Mouse (Mus musculus): ENCODE data around the gene Lrrn1. TPM values are rescaled to one million over a fixed set of nuclear protein-coding genes. Genes with fewer than 3 reads are reported as not detected.

The Lrrn1 gene
- total and polyA plus RNA-seq, 2 experiments: 0.04 to 0.18 TPM

- TF ChIP-seq CTCF (IDR thresholded peaks at IDR 0.05; ENCODE audit: low read depth, low read length): no peak
- TF ChIP-seq POLR2A (IDR thresholded peaks at IDR 0.05; ENCODE audit: extremely low read depth, insufficient read depth, low read length): no peak
- Histone ChIP-seq H3K27me3 (ENCODE audit: control insufficient read depth, insufficient read depth, low read length) (no peaks in the 10 kb centered on the region), H3K27ac (replicated peaks; ENCODE audit: insufficient read depth, low read depth, low read length) (no peak overlapping the region), H3K36me3 (ENCODE audit: control insufficient read depth, insufficient read depth, low read length) (no peaks in the 10 kb centered on the region), H3K9ac (ENCODE audit: low read depth, low read length) (no peak overlapping the region), H3K79me2 (ENCODE audit: control insufficient read depth, insufficient read depth, low read length) (no peaks in the 10 kb centered on the region), H3K4me1 (ENCODE audit: control insufficient read depth, insufficient read depth, low read length) (no peaks in the 10 kb centered on the region), H3K4me3 (ENCODE audit: insufficient read depth, low read depth, low read length) (no peak overlapping the region)
- 63% methylated on average over 4 of the region's 4 CpGs for WGBS
- no peak for DNase-seq (ENCODE audit: extremely low read depth, low read depth, low spot score)
These were observed 12.3 kb downstream of the Lrrn1 start for GRCm38 (mm10) chr6:107541918-107542317.

GRCm38 (mm10) chr6:107546272-107546671 lies 16.7 kb downstream of the Lrrn1 start:
- no peak for DNase-seq (ENCODE audit: extremely low read depth, low read depth, low spot score)
- no peaks in the 10 kb centered on the region for H3K4me1 ChIP-seq (ENCODE audit: control insufficient read depth, insufficient read depth, low read length)
- no peak overlapping the region for H3K27ac ChIP-seq (replicated peaks; ENCODE audit: insufficient read depth, low read depth, low read length)

GRCm38 (mm10) chr6:107552511-107552910 lies 22.9 kb downstream of the Lrrn1 start:
- no peaks in the 10 kb centered on the region for H3K79me2 ChIP-seq (ENCODE audit: control insufficient read depth, insufficient read depth, low read length)
- no peak for DNase-seq (ENCODE audit: extremely low read depth, low read depth, low spot score)
- WGBS: 57% methylated on average over 1 of the region's 1 CpGs
- no peak overlapping the region for H3K27ac ChIP-seq (replicated peaks; ENCODE audit: insufficient read depth, low read depth, low read length)
- no peaks in the 10 kb centered on the region for H3K27me3 ChIP-seq (ENCODE audit: control insufficient read depth, insufficient read depth, low read length)
- H3K36me3 ChIP-seq (ENCODE audit: control insufficient read depth, insufficient read depth, low read length): no peaks in the 10 kb centered on the region
- H3K4me1 ChIP-seq (ENCODE audit: control insufficient read depth, insufficient read depth, low read length): no peaks in the 10 kb centered on the region
- H3K4me3 ChIP-seq (ENCODE audit: insufficient read depth, low read depth, low read length): no peak overlapping the region
- no peak overlapping the region for H3K9ac ChIP-seq (ENCODE audit: low read depth, low read length)
- TF ChIP-seq POLR2A (IDR thresholded peaks at IDR 0.05; ENCODE audit: extremely low read depth, insufficient read depth, low read length) (no peak), CTCF (IDR thresholded peaks at IDR 0.05; ENCODE audit: low read depth, low read length) (no peak)

More at GRCm38 (mm10) chr6:107546272-107546671, 16.7 kb downstream of the Lrrn1 start:
- WGBS: 60% methylated on average over 2 of the region's 2 CpGs
- Histone ChIP-seq H3K79me2 (ENCODE audit: control insufficient read depth, insufficient read depth, low read length) (no peaks in the 10 kb centered on the region), H3K9ac (ENCODE audit: low read depth, low read length) (no peak overlapping the region), H3K36me3 (ENCODE audit: control insufficient read depth, insufficient read depth, low read length) (no peaks in the 10 kb centered on the region), H3K4me3 (ENCODE audit: insufficient read depth, low read depth, low read length) (no peak overlapping the region), H3K27me3 (ENCODE audit: control insufficient read depth, insufficient read depth, low read length) (no peaks in the 10 kb centered on the region)
- TF ChIP-seq POLR2A (IDR thresholded peaks at IDR 0.05; ENCODE audit: extremely low read depth, insufficient read depth, low read length) (no peak), CTCF (IDR thresholded peaks at IDR 0.05; ENCODE audit: low read depth, low read length) (no peak)

- no peak for TF ChIP-seq POLR2A (IDR thresholded peaks at IDR 0.05; ENCODE audit: extremely low read depth, insufficient read depth, low read length)
- TF ChIP-seq CTCF (IDR thresholded peaks at IDR 0.05; ENCODE audit: low read depth, low read length): no peak
- Histone ChIP-seq H3K79me2 (ENCODE audit: control insufficient read depth, insufficient read depth, low read length) (no peaks in the 10 kb centered on the region), H3K9ac (ENCODE audit: low read depth, low read length) (no peak overlapping the region), H3K27me3 (ENCODE audit: control insufficient read depth, insufficient read depth, low read length) (no peaks in the 10 kb centered on the region), H3K27ac (replicated peaks; ENCODE audit: insufficient read depth, low read depth, low read length) (no peak overlapping the region), H3K4me1 (ENCODE audit: control insufficient read depth, insufficient read depth, low read length) (no peaks in the 10 kb centered on the region), H3K36me3 (ENCODE audit: control insufficient read depth, insufficient read depth, low read length) (no peaks in the 10 kb centered on the region), H3K4me3 (ENCODE audit: insufficient read depth, low read depth, low read length) (no peak overlapping the region)
- DNase-seq (ENCODE audit: extremely low read depth, low read depth, low spot score): no peak
- WGBS: 89% methylated on average over 5 of the region's 5 CpGs
These were observed 25.8 kb downstream of the Lrrn1 start for GRCm38 (mm10) chr6:107555364-107555763.

GRCm38 (mm10) chr6:107556996-107557395 lies 27.4 kb downstream of the Lrrn1 start:
- whole genome bisulfite sequencing: 55% methylated on average over 3 of the region's 3 CpGs
- Histone ChIP-seq H3K9ac (ENCODE audit: low read depth, low read length) (no peak overlapping the region), H3K79me2 (ENCODE audit: control insufficient read depth, insufficient read depth, low read length) (no peaks in the 10 kb centered on the region), H3K36me3 (ENCODE audit: control insufficient read depth, insufficient read depth, low read length) (no peaks in the 10 kb centered on the region), H3K4me1 (ENCODE audit: control insufficient read depth, insufficient read depth, low read length) (no peaks in the 10 kb centered on the region), H3K27ac (replicated peaks; ENCODE audit: insufficient read depth, low read depth, low read length) (no peak overlapping the region), H3K4me3 (ENCODE audit: insufficient read depth, low read depth, low read length) (no peak overlapping the region), H3K27me3 (ENCODE audit: control insufficient read depth, insufficient read depth, low read length) (no peaks in the 10 kb centered on the region)
- DNase-seq (ENCODE audit: extremely low read depth, low read depth, low spot score): no peak
- no peak for TF ChIP-seq CTCF (IDR thresholded peaks at IDR 0.05; ENCODE audit: low read depth, low read length)
- no peak for TF ChIP-seq POLR2A (IDR thresholded peaks at IDR 0.05; ENCODE audit: extremely low read depth, insufficient read depth, low read length)

GRCm38 (mm10) chr6:107557806-107558205 lies 28.2 kb downstream of the Lrrn1 start:
- H3K4me3 ChIP-seq (ENCODE audit: insufficient read depth, low read depth, low read length): no peak overlapping the region
- TF ChIP-seq POLR2A (IDR thresholded peaks at IDR 0.05; ENCODE audit: extremely low read depth, insufficient read depth, low read length) (no peak), CTCF (IDR thresholded peaks at IDR 0.05; ENCODE audit: low read depth, low read length) (no peak)
- no peaks in the 10 kb centered on the region for H3K79me2 ChIP-seq (ENCODE audit: control insufficient read depth, insufficient read depth, low read length)
- H3K27me3 ChIP-seq (ENCODE audit: control insufficient read depth, insufficient read depth, low read length): no peaks in the 10 kb centered on the region
- H3K9ac ChIP-seq (ENCODE audit: low read depth, low read length): no peak overlapping the region
- H3K27ac ChIP-seq (replicated peaks; ENCODE audit: insufficient read depth, low read depth, low read length): no peak overlapping the region
- DNase-seq (ENCODE audit: extremely low read depth, low read depth, low spot score): no peak
- H3K36me3 ChIP-seq (ENCODE audit: control insufficient read depth, insufficient read depth, low read length): no peaks in the 10 kb centered on the region
- WGBS: 77% methylated on average over 3 of the region's 3 CpGs
- H3K4me1 ChIP-seq (ENCODE audit: control insufficient read depth, insufficient read depth, low read length): no peaks in the 10 kb centered on the region
